Mouse (Mus musculus) limb, embryonic 14.5 days (tissue): Measurements from ENCODE around the gene Rpl41. TPM values are rescaled to one million over a fixed set of nuclear protein-coding genes. Genes with fewer than 3 reads are reported as not detected.

ENCODE experiments used
- ATAC-seq: fragments of 200-750 bp; cut with Nextera tagmentation; 2 replicates; pipeline ENCODE4 v1.8.0; 2017; ENCODE audit warnings: low read depth, moderate number of reproducible peaks, moderate TSS enrichment; ENCODE audit not compliant: low FRiP score
- DNase-seq: peaks from one replicate; pipeline ENCODE4 v3.0.0-alpha.2; 2015; ENCODE audit warnings: low spot score
- H3K27ac ChIP-seq: fragments of 300-500 bp; sonication (generic); replicated peaks from 2 replicates; pipeline ENCODE4 v1.5.1; 2014; ENCODE audit warnings: low read depth, mild to moderate bottlenecking, low read length, moderate library complexity, mixed read lengths
- H3K27me3 ChIP-seq: fragments of 300-500 bp; sonication (generic); 2 replicates; pipeline ENCODE4 v1.6.1; 2014; ENCODE audit warnings: low read length, mixed read lengths; ENCODE audit not compliant: control insufficient read depth, insufficient read depth
- H3K36me3 ChIP-seq: fragments of 300-500 bp; sonication (generic); 2 replicates; pipeline ENCODE4 v1.6.1; 2014; ENCODE audit warnings: mild to moderate bottlenecking, low read length, moderate library complexity, mixed read lengths; ENCODE audit not compliant: control insufficient read depth, insufficient read depth
- H3K4me1 ChIP-seq: fragments of 300-500 bp; sonication (generic); 2 replicates; pipeline ENCODE4 v1.6.1; 2014; ENCODE audit warnings: antibody characterized with exemption, low read length, mixed read lengths; ENCODE audit not compliant: control insufficient read depth, insufficient read depth
- H3K4me2 ChIP-seq: fragments of 300-500 bp; sonication (generic); replicated peaks from 2 replicates; pipeline ENCODE4 v1.6.1; 2014; ENCODE audit warnings: low read depth, mild to moderate bottlenecking, low read length, moderate library complexity; ENCODE audit not compliant: severe bottlenecking
- H3K4me3 ChIP-seq: fragments of 300-500 bp; sonication (generic); replicated peaks from 2 replicates; pipeline ENCODE4 v1.5.1; 2014; ENCODE audit warnings: low read length
- H3K9ac ChIP-seq: fragments of 300-500 bp; sonication (generic); 2 replicates; pipeline ENCODE4 v1.6.1; 2014; ENCODE audit warnings: mild to moderate bottlenecking, low read depth, low read length, moderate library complexity; ENCODE audit not compliant: severe bottlenecking
- H3K9me3 ChIP-seq: fragments of 300-500 bp; sonication (generic); 2 replicates; pipeline ENCODE4 v1.6.1; 2016; ENCODE audit warnings: low read length; ENCODE audit not compliant: control insufficient read depth
- POLR2A ChIP-seq: fragments of 200-500 bp; IDR thresholded peaks from 2 replicates; pipeline ENCODE4 v1.8.0; 2012; ENCODE audit warnings: inconsistent platforms, mild to moderate bottlenecking, moderate library complexity, borderline replicate concordance; ENCODE audit not compliant: insufficient read depth, insufficient read length; ENCODE audit errors: extremely low read depth
- WGBS: fragments of 180-500 bp; shearing (Covaris S2); extraction: QIAGEN DNeasy Blood & Tissue Kit; methylation state at CpG from one replicate; pipeline ENCODE4 v1.1.7; 2014; 5-methylcytosine and 5-hydroxymethylcytosine counted together
- polyA plus RNA-seq, 2 experiments: library from polyadenylated mRNA; depleted of rRNA in 1 of 2; stranded (reverse) in 1 of 2; unstranded in 1 of 2; fragments of >200 nt; fragmentation: Nextera tagmentation in 1 of 2; extraction: Ambion mirVana in 1 of 2; gene quantifications; 2 replicates each; pipeline versions ENCODE4 v1.2.1 to v1.2.3; 2012 to 2014

Gene Rpl41
- polyA plus RNA-seq, 2 experiments: 3,931 to 4,920 TPM

GRCm38 (mm10) chr10:128516029-128516428 is 33.1 kb downstream of the Rpl41 start:
- no peak overlapping the region for H3K4me3 ChIP-seq
- peaks cover 64% of the 10 kb centered on the region for H3K36me3 ChIP-seq
- peaks cover 17% of the 10 kb centered on the region; the same call in 1 of the 2 replicates for H3K27me3 ChIP-seq
- H3K4me1 ChIP-seq: no peaks in the 10 kb centered on the region
- no peaks in the 10 kb centered on the region for H3K9me3 ChIP-seq
- no peak for ATAC-seq
- H3K4me2 ChIP-seq: no peak overlapping the region; the same call in 1 of the 2 replicates
- WGBS: 19% methylated on average over 13 of the region's 20 CpGs
- no peak overlapping the region for H3K9ac ChIP-seq
- no peak overlapping the region for H3K27ac ChIP-seq
- no peak for TF ChIP-seq POLR2A
- DNase-seq: no peak

GRCm38 (mm10) chr10:128515044-128515443 is 34.1 kb downstream of the Rpl41 start:
- H3K36me3 ChIP-seq: peaks cover 62% of the 10 kb centered on the region
- H3K9ac ChIP-seq: no peak overlapping the region
- H3K4me3 ChIP-seq: no peak overlapping the region
- no peak for TF ChIP-seq POLR2A
- no peaks in the 10 kb centered on the region for H3K4me1 ChIP-seq
- ATAC-seq (no peak), DNase-seq (no peak)
- no peak overlapping the region for H3K27ac ChIP-seq
- 83% methylated on average over 4 of the region's 4 CpGs for WGBS
- no peaks in the 10 kb centered on the region for H3K9me3 ChIP-seq
- H3K27me3 ChIP-seq: peaks cover 17% of the 10 kb centered on the region; the same call in 1 of the 2 replicates
- no peak overlapping the region for H3K4me2 ChIP-seq

GRCm38 (mm10) chr10:128511761-128512160 is 37.3 kb downstream of the Rpl41 start:
- H3K27me3 ChIP-seq: peaks cover 4% of the 10 kb centered on the region; the same call in 1 of the 2 replicates
- no peaks in the 10 kb centered on the region for H3K4me1 ChIP-seq
- no peak for DNase-seq
- no peak overlapping the region for H3K9ac ChIP-seq
- TF ChIP-seq POLR2A: no peak
- no peak overlapping the region for H3K4me2 ChIP-seq
- H3K36me3 ChIP-seq: peaks cover 50% of the 10 kb centered on the region
- H3K4me3 ChIP-seq: no peak overlapping the region
- 81% methylated on average over 12 of the region's 12 CpGs for WGBS
- no peaks in the 10 kb centered on the region for H3K9me3 ChIP-seq
- no peak for ATAC-seq
- no peak overlapping the region for H3K27ac ChIP-seq

- H3K4me1 ChIP-seq: no peaks in the 10 kb centered on the region
- H3K36me3 ChIP-seq: peaks cover 50% of the 10 kb centered on the region
- H3K27me3 ChIP-seq: no peaks in the 10 kb centered on the region; the same call in 1 of the 2 replicates
- H3K4me3 ChIP-seq: no peak overlapping the region
- ATAC-seq (no peak), DNase-seq (no peak)
- TF ChIP-seq POLR2A: no peak
- H3K9ac ChIP-seq: no peak overlapping the region
- 86% methylated on average over 9 of the region's 9 CpGs for WGBS
- H3K9me3 ChIP-seq: no peaks in the 10 kb centered on the region
- H3K4me2 ChIP-seq: no peak overlapping the region
- H3K27ac ChIP-seq: no peak overlapping the region
Measured at GRCm38 (mm10) chr10:128511189-128511588, 37.9 kb downstream of the Rpl41 start.

- Histone ChIP-seq H3K9ac (no peak overlapping the region), H3K9me3 (no peaks in the 10 kb centered on the region), H3K27me3 (no peaks in the 10 kb centered on the region), H3K4me1 (no peaks in the 10 kb centered on the region), H3K4me3 (no peak overlapping the region), H3K36me3 (peaks cover 47% of the 10 kb centered on the region), H3K4me2 (no peak overlapping the region), H3K27ac (no peak overlapping the region)
- WGBS: 83% methylated on average over 11 of the region's 11 CpGs
- DNase-seq (no peak), ATAC-seq (no peak)
- TF ChIP-seq POLR2A: no peak
Measured at GRCm38 (mm10) chr10:128510301-128510700, 38.8 kb downstream of the Rpl41 start.

GRCm38 (mm10) chr10:128509831-128510230 is 39.3 kb downstream of the Rpl41 start:
- Histone ChIP-seq H3K4me2 (no peak overlapping the region), H3K27ac (no peak overlapping the region), H3K36me3 (peaks cover 43% of the 10 kb centered on the region), H3K9me3 (no peaks in the 10 kb centered on the region), H3K4me1 (no peaks in the 10 kb centered on the region), H3K4me3 (no peak overlapping the region), H3K9ac (no peak overlapping the region), H3K27me3 (no peaks in the 10 kb centered on the region)
- WGBS: 86% methylated on average over 4 of the region's 4 CpGs
- TF ChIP-seq POLR2A: no peak
- ATAC-seq (no peak), DNase-seq (no peak)
